Mouse (Mus musculus) lung, embryonic 14.5 days (tissue): ENCODE measurements around the gene Evi2b. TPM values are rescaled to one million over a fixed set of nuclear protein-coding genes. Genes with fewer than 3 reads are reported as not detected.
A peak's percentile ranks its signal among the peaks of the same experiment; 100 is the strongest.

Source experiments
- ATAC-seq: fragments of 200-750 bp; cut with Nextera tagmentation; 2 replicates; pipeline ENCODE4 v1.8.0; 2017; ENCODE audit warnings: mild to moderate bottlenecking, moderate TSS enrichment, moderate library complexity; ENCODE audit not compliant: insufficient read depth
- DNase-seq: peaks from one replicate; pipeline ENCODE4 v3.0.0-alpha.2; 2015
- H3K27ac ChIP-seq: fragments of 300-500 bp; sonication (generic); 2 replicates; pipeline ENCODE4 v1.5.1; 2014; ENCODE audit warnings: low read depth, mild to moderate bottlenecking, moderate library complexity
- H3K27me3 ChIP-seq: fragments of 300-500 bp; sonication (generic); 2 replicates; pipeline ENCODE4 v1.6.1; 2014; ENCODE audit warnings: low read length, control low read depth; ENCODE audit not compliant: insufficient read depth
- H3K36me3 ChIP-seq: fragments of 300-500 bp; sonication (generic); 2 replicates; pipeline ENCODE4 v1.6.1; 2014; ENCODE audit warnings: control low read depth; ENCODE audit not compliant: insufficient read depth
- H3K4me1 ChIP-seq: fragments of 300-500 bp; sonication (generic); 2 replicates; pipeline ENCODE4 v1.6.1; 2014; ENCODE audit warnings: antibody characterized with exemption, control low read depth; ENCODE audit not compliant: insufficient read depth
- H3K4me2 ChIP-seq: fragments of 300-500 bp; sonication (generic); 2 replicates; pipeline ENCODE4 v1.6.1; 2014; ENCODE audit warnings: mild to moderate bottlenecking
- H3K4me3 ChIP-seq: fragments of 300-500 bp; sonication (generic); 2 replicates; pipeline ENCODE4 v1.5.1; 2014; ENCODE audit warnings: low read depth, low read length
- H3K9ac ChIP-seq: fragments of 300-500 bp; sonication (generic); 2 replicates; pipeline ENCODE4 v1.6.1; 2014
- H3K9me3 ChIP-seq: fragments of 300-500 bp; sonication (generic); 2 replicates; pipeline ENCODE4 v1.6.1; 2016; ENCODE audit warnings: low read depth, low read length, control low read depth
- CTCF ChIP-seq: IDR thresholded peaks from 2 replicates; pipeline ENCODE4 v1.5.1; 2016; ENCODE audit warnings: antibody characterized with exemption, low read depth
- WGBS: fragments of 180-500 bp; shearing (Covaris S2); extraction: QIAGEN DNeasy Blood & Tissue Kit; methylation state at CpG from one replicate; pipeline ENCODE4 v1.1.7; 2014; 5-methylcytosine and 5-hydroxymethylcytosine counted together
- polyA plus RNA-seq: library from polyadenylated mRNA; unstranded; fragments of >200 nt; fragmentation: Nextera tagmentation; extraction: Ambion mirVana; gene quantifications from 2 replicates; pipeline ENCODE4 v1.2.1, GENCODE M21; 2014

The Evi2b gene
- polyA plus RNA-seq, 1 experiment from 2014 or later, result 0.53 TPM

GRCm38 (mm10) chr11:79522944-79523343 lies 618 bp downstream of the Evi2b start:
- DNase-seq, result no peak
- Histone ChIP-seq H3K27ac (no peak overlapping the region), H3K4me1 (no peaks in the 10 kb centered on the region), H3K9ac (no peak overlapping the region), H3K4me3 (no peak overlapping the region), H3K4me2 (no peak overlapping the region), H3K9me3 (no peaks in the 10 kb centered on the region), H3K27me3 (no peaks in the 10 kb centered on the region), H3K36me3 (peaks cover 7% of the 10 kb centered on the region; the same call in 1 of the 2 replicates)
- WGBS, result 72% methylated on average over 1 of the region's 1 CpGs
- TF ChIP-seq CTCF, result no peak
- no peak for ATAC-seq

GRCm38 (mm10) chr11:79521930-79522329 lies 1.6 kb downstream of the Evi2b start:
- H3K27ac ChIP-seq, result no peak overlapping the region
- no peak for TF ChIP-seq CTCF
- no peak overlapping the region for H3K9ac ChIP-seq
- H3K4me1 ChIP-seq, result no peaks in the 10 kb centered on the region
- H3K9me3 ChIP-seq, result no peaks in the 10 kb centered on the region
- H3K36me3 ChIP-seq, result peaks cover 4% of the 10 kb centered on the region; the same call in 1 of the 2 replicates
- DNase-seq (no peak), ATAC-seq (no peak)
- no peak overlapping the region for H3K4me3 ChIP-seq
- H3K27me3 ChIP-seq, result no peaks in the 10 kb centered on the region
- no peak overlapping the region for H3K4me2 ChIP-seq

GRCm38 (mm10) chr11:79520772-79521171 lies 2.8 kb downstream of the Evi2b start:
- Histone ChIP-seq H3K4me2 (no peak overlapping the region), H3K9ac (no peak overlapping the region), H3K4me1 (no peaks in the 10 kb centered on the region), H3K36me3 (peaks cover 4% of the 10 kb centered on the region; the same call in 1 of the 2 replicates), H3K27ac (no peak overlapping the region), H3K27me3 (no peaks in the 10 kb centered on the region), H3K9me3 (no peaks in the 10 kb centered on the region), H3K4me3 (no peak overlapping the region)
- ATAC-seq, result no peak
- no peak for DNase-seq
- no peak for TF ChIP-seq CTCF

DNA sequence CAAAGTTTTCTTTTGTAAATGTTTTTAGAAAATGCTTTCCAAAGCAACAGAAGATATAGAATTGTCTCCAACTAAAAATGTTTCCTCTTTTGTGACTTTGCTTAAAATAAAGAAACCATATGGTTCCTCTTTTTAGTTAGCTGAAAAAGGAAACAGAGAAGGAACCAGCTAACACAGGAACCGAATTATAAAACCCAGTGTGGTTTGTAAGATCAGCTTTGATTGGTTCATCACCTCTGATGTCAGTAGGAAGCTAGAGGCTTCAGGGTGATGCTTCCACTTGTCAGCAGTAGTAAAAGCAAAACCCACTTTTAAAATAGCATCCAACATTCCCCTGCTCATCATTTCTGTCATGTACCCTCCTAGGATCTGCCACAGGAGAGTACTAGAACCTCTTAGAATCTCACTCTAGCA lies 3.7 kb downstream of the Evi2b start:
- H3K4me3 ChIP-seq, result no peak overlapping the region
- DNase-seq (no peak), ATAC-seq (no peak)
- WGBS, result 60% methylated on average over 1 of the region's 1 CpGs
- no peaks in the 10 kb centered on the region for H3K4me1 ChIP-seq
- H3K27me3 ChIP-seq, result no peaks in the 10 kb centered on the region
- H3K4me2 ChIP-seq, result no peak overlapping the region
- no peaks in the 10 kb centered on the region for H3K9me3 ChIP-seq
- peaks cover 4% of the 10 kb centered on the region; the same call in 1 of the 2 replicates for H3K36me3 ChIP-seq
- TF ChIP-seq CTCF, result no peak
- no peak overlapping the region for H3K27ac ChIP-seq
- H3K9ac ChIP-seq, result no peak overlapping the region

DNA sequence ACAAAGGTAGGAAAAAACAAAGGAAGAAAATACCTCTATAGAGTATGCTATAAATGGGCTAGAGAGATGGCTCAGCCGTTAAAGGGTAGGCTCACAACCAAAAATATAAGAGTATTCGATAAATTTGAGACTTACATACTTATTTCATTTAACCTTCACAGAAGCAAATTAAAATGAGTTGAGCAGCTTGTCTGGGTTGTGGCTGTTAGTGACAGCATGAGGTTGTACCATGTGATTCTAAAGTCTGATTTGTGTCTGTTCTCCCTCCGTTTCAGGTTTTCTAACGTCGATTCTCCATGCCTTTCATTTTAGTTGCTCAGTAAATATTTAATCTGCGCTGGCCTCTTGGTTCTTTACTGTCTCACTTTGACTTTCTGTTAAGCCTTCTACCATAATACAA lies 4.3 kb downstream of the Evi2b start:
- no peak overlapping the region for H3K4me3 ChIP-seq
- H3K27ac ChIP-seq, result no peak overlapping the region
- no peak for ATAC-seq
- no peaks in the 10 kb centered on the region for H3K4me1 ChIP-seq
- H3K4me2 ChIP-seq, result no peak overlapping the region
- no peak for DNase-seq
- WGBS, result 75% methylated on average over 6 of the region's 6 CpGs
- H3K9ac ChIP-seq, result no peak overlapping the region
- peaks cover 4% of the 10 kb centered on the region; the same call in 1 of the 2 replicates for H3K36me3 ChIP-seq
- H3K27me3 ChIP-seq, result no peaks in the 10 kb centered on the region
- TF ChIP-seq CTCF, result no peak
- no peaks in the 10 kb centered on the region for H3K9me3 ChIP-seq

GRCm38 (mm10) chr11:79515798-79516197 lies 7.8 kb downstream of the Evi2b start:
- Histone ChIP-seq H3K36me3 (no peaks in the 10 kb centered on the region), H3K4me3 (no peak overlapping the region), H3K9ac (no peak overlapping the region), H3K9me3 (no peaks in the 10 kb centered on the region), H3K27ac (no peak overlapping the region), H3K4me1 (no peaks in the 10 kb centered on the region), H3K27me3 (no peaks in the 10 kb centered on the region), H3K4me2 (no peak overlapping the region)
- no peak for TF ChIP-seq CTCF
- 90% methylated on average over 2 of the region's 2 CpGs for WGBS
- DNase-seq (no peak), ATAC-seq (no peak)

GRCm38 (mm10) chr11:79515331-79515730 lies 8.2 kb downstream of the Evi2b start:
- no peak overlapping the region for H3K27ac ChIP-seq
- no peak overlapping the region for H3K4me2 ChIP-seq
- H3K36me3 ChIP-seq, result no peaks in the 10 kb centered on the region
- peak; percentile 54 for DNase-seq
- 38% methylated on average over 6 of the region's 6 CpGs for WGBS
- no peak for TF ChIP-seq CTCF
- ATAC-seq, result no peak
- H3K9ac ChIP-seq, result no peak overlapping the region
- H3K4me3 ChIP-seq, result no peak overlapping the region
- no peaks in the 10 kb centered on the region for H3K27me3 ChIP-seq
- no peaks in the 10 kb centered on the region for H3K4me1 ChIP-seq
- no peaks in the 10 kb centered on the region for H3K9me3 ChIP-seq

- no peak overlapping the region for H3K4me3 ChIP-seq
- H3K4me2 ChIP-seq, result no peak overlapping the region
- H3K9me3 ChIP-seq, result no peaks in the 10 kb centered on the region
- no peak for TF ChIP-seq CTCF
- H3K27ac ChIP-seq, result no peak overlapping the region
- no peaks in the 10 kb centered on the region for H3K36me3 ChIP-seq
- H3K4me1 ChIP-seq, result no peaks in the 10 kb centered on the region
- no peaks in the 10 kb centered on the region for H3K27me3 ChIP-seq
- no peak overlapping the region for H3K9ac ChIP-seq
- DNase-seq (no peak), ATAC-seq (no peak)
- WGBS, result 80% methylated on average over 3 of the region's 3 CpGs
These were observed 11.6 kb downstream of the Evi2b start for GRCm38 (mm10) chr11:79511970-79512369.
